Mouse (Mus musculus) forebrain, embryonic 10.5 days (tissue): ENCODE measurements around the gene Plk3. TPM values are rescaled to one million over a fixed set of nuclear protein-coding genes. Genes with fewer than 3 reads are reported as not detected.

ENCODE experiments used
- DNase-seq: peaks from one replicate; pipeline ENCODE4 v3.0.0-alpha.2; 2017; ENCODE audit warnings: low spot score; ENCODE audit errors: extremely low spot score
- H3K27ac ChIP-seq: fragments of 300-500 bp; sonication (generic); 2 replicates; pipeline ENCODE4 v1.5.1; 2016; ENCODE audit warnings: mild to moderate bottlenecking
- H3K27me3 ChIP-seq: fragments of 300-500 bp; sonication (generic); 2 replicates; pipeline ENCODE4 v1.6.1; 2016; ENCODE audit warnings: mild to moderate bottlenecking; ENCODE audit not compliant: poor library complexity, severe bottlenecking
- H3K36me3 ChIP-seq: fragments of 300-500 bp; sonication (generic); replicated peaks from 2 replicates; pipeline ENCODE4 v1.6.1; 2016; ENCODE audit warnings: mild to moderate bottlenecking, moderate library complexity
- H3K4me1 ChIP-seq: fragments of 300-500 bp; sonication (generic); 2 replicates; pipeline ENCODE4 v1.6.1; 2016
- H3K4me3 ChIP-seq: fragments of 300-500 bp; sonication (generic); 2 replicates; pipeline ENCODE4 v1.5.1; 2016; ENCODE audit warnings: mild to moderate bottlenecking, moderate library complexity
- H3K9me3 ChIP-seq: fragments of 300-500 bp; sonication (generic); 2 replicates; pipeline ENCODE4 v1.6.1; 2016; ENCODE audit warnings: mild to moderate bottlenecking, moderate library complexity
- WGBS: fragments of 180-500 bp; shearing (Covaris S2); methylation state at CpG from one replicate; pipeline ENCODE4 v1.1.7; 2016; 5-methylcytosine and 5-hydroxymethylcytosine counted together
- polyA plus RNA-seq: library from polyadenylated mRNA; unstranded; fragments of >200 nt; fragmentation: Nextera tagmentation; extraction: Ambion mirVana; gene quantifications from 2 replicates; pipeline ENCODE4 v1.2.1, GENCODE M21; 2016

The Plk3 gene
- polyA plus RNA-seq, 1 experiment from 2014 or later: 12.8 TPM

DNA sequence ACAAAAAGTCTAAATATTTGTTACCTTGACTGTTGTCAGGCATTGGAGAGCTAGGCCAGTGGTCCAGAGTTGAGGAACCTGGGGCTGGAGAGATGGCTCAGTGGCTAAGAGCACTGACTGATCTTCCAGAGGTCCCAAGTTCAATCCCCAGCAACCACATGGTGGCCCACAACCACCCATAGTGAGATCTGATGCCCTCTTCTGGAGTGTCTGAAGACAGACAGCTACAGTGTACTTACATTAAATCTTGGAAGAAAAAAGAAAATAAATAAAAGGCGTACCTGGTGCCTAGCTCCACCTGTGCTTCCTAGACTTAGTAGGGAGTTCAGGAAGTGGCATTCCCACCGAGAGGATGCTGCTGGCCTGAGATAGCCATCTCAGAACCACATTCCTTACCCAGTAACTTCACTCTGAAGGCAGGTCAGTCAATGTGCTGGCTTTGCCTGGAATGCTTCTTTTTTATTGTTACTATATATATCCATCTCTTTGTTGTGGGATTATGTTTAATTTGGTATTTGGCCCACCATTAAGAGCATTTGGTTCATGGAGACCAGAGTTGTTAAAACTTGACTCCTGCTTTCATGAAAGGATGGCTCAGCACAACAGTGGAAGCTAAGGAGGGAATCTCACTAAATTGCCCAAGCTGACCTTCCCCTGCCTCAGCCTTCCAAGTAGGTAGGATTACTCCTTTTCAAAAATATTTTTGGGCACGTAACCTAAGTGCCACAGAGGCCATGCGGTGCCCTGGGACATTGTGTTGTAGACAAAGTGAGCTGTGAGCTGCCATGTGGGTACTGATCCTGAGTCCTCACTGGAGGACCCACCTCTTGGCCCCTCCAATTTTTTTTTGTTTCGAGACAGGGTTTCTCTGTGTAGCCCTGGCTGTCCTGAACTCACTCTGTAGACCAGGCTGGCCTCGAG lies 15.8 kb upstream of the Plk3 start:
- peaks cover 68% of the 10 kb centered on the region for H3K36me3 ChIP-seq

GRCm38 (mm10) chr4:117148815-117149214 lies 15.1 kb upstream of the Plk3 start:
- Histone ChIP-seq H3K36me3 (peaks cover 61% of the 10 kb centered on the region), H3K4me3 (no peak overlapping the region), H3K4me1 (peaks cover 16% of the 10 kb centered on the region), H3K27me3 (no peaks in the 10 kb centered on the region), H3K9me3 (no peaks in the 10 kb centered on the region), H3K27ac (no peak overlapping the region)
- 79% methylated on average over 24 of the region's 24 CpGs for WGBS
- DNase-seq: no peak

More for the DNA sequence above, 15.8 kb upstream of the Plk3 start:
- H3K27me3 ChIP-seq: no peaks in the 10 kb centered on the region
- no peak overlapping the region for H3K27ac ChIP-seq
- no peaks in the 10 kb centered on the region for H3K9me3 ChIP-seq
- peaks cover 24% of the 10 kb centered on the region for H3K4me1 ChIP-seq
- H3K4me3 ChIP-seq: no peak overlapping the region
- no peak for DNase-seq
- 77% methylated on average over 6 of the region's 6 CpGs for WGBS

DNA sequence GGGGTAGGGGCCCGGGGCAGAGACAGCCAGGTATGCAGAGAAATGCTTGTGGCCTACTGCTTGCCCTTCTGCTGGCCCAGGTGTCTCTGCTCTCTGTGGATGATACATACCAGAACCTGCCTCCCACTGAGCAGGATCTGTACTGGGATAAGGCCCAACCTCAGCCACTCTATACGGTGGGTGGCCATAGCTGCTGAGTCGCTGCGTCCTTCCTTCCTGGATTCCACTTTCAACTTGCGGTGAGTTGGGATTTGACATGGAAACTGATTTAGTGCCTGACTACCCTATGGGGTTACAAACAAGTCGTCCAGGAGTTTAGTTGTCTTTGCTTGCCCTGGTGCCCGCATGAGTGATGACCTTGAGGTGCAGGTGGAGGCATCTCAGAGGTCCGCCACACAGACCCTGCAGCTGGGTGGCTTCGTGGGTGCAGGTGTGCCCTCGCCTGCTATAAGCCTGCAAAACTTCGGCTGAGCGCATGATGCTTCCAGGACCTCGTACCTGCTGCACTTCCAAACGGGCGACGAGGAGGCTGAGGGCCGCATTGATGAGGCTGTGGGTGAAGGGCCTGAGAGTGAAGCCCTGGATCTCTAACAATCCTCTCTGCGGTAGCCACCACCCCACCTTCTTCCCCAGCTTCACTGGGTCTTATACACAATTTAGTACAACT lies 14.4 kb upstream of the Plk3 start:
- peaks cover 10% of the 10 kb centered on the region for H3K4me1 ChIP-seq
- no peak overlapping the region for H3K4me3 ChIP-seq
- H3K9me3 ChIP-seq: no peaks in the 10 kb centered on the region
- DNase-seq: no peak
- WGBS: 90% methylated on average over 18 of the region's 18 CpGs
- no peak overlapping the region for H3K27ac ChIP-seq
- peaks cover 54% of the 10 kb centered on the region for H3K36me3 ChIP-seq
- H3K27me3 ChIP-seq: no peaks in the 10 kb centered on the region

GRCm38 (mm10) chr4:117146176-117146575 lies 12.4 kb upstream of the Plk3 start:
- DNase-seq: peak; percentile 86
- Histone ChIP-seq H3K9me3 (no peaks in the 10 kb centered on the region), H3K4me3 (0 out of 2 replicates have a peak overlapping the region, but pooled peaks have one; percentile 5), H3K4me1 (0 out of 2 replicates have a peak, but pooled peaks cover 4% of the 10 kb centered on the region), H3K27me3 (no peaks in the 10 kb centered on the region), H3K36me3 (peaks cover 36% of the 10 kb centered on the region), H3K27ac (0 out of 2 replicates have a peak overlapping the region, but pooled peaks have one; percentile 44)
- WGBS: 30% methylated on average over 15 of the region's 15 CpGs

DNA sequence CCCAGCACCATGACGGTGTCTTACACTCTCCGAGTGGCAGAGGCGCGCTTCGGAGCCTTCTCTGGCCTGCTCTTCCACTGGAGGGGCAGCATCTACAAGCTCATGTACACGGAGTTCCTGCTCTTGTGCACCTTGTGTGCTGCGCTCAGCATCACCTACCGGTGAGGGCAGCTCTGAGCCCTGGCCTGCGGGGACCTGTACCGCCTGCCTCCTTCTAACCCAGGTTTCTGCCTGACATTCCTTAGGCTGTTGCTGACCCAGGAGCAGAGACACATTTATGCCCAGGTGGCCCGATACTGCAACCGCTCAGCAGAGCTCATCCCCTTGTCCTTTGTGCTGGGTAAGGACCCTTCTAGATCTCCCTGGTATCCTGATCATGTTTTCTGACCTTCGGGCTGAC lies 11.5 kb upstream of the Plk3 start:
- 91% methylated on average over 13 of the region's 13 CpGs for WGBS
- H3K4me3 ChIP-seq: no peak overlapping the region
- no peaks in the 10 kb centered on the region for H3K9me3 ChIP-seq
- no peak for DNase-seq
- no peak overlapping the region for H3K27ac ChIP-seq
- 0 out of 2 replicates have a peak, but pooled peaks cover 4% of the 10 kb centered on the region for H3K4me1 ChIP-seq
- no peaks in the 10 kb centered on the region for H3K27me3 ChIP-seq
- H3K36me3 ChIP-seq: peaks cover 26% of the 10 kb centered on the region

GRCm38 (mm10) chr4:117143023-117143422 lies 9.3 kb upstream of the Plk3 start:
- no peak overlapping the region for H3K27ac ChIP-seq
- no peak overlapping the region for H3K4me3 ChIP-seq
- no peak for DNase-seq
- peaks cover 4% of the 10 kb centered on the region for H3K36me3 ChIP-seq
- no peaks in the 10 kb centered on the region for H3K27me3 ChIP-seq
- no peaks in the 10 kb centered on the region for H3K9me3 ChIP-seq
- H3K4me1 ChIP-seq: peaks cover 14% of the 10 kb centered on the region
- 75% methylated on average over 7 of the region's 7 CpGs for WGBS

- Histone ChIP-seq H3K27ac (no peak overlapping the region), H3K36me3 (no peaks in the 10 kb centered on the region), H3K4me1 (peaks cover 20% of the 10 kb centered on the region), H3K27me3 (peaks cover 7% of the 10 kb centered on the region; the same call in 1 of the 2 replicates), H3K9me3 (no peaks in the 10 kb centered on the region), H3K4me3 (no peak overlapping the region)
- 45% methylated on average over 4 of the region's 4 CpGs for WGBS
- no peak for DNase-seq
Measured at GRCm38 (mm10) chr4:117140613-117141012, 6.8 kb upstream of the Plk3 start.

DNA sequence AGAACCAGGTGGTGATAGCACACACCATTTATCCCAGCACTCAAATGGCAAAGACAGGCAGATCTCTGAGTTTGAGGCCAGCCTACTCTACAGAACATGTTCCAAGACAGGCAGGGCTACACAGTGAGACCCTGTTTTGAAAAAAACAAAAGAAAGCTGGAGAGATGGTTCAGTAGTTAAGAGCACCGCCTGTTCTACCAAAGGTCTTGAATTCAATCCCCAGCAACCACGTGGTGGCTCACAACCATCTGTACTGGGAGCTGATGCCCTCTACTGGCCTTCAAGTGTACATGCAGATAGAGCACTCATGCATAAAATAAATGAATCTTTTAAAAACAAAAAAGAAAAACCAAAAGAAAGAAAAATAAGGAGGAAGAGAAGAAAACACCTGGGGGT lies 5.5 kb upstream of the Plk3 start:
- peak overlapping the region; percentile 48; the same call in 1 of the 2 replicates for H3K27ac ChIP-seq
- no peak for DNase-seq
- WGBS: 3% methylated on average over 2 of the region's 2 CpGs
- H3K4me3 ChIP-seq: no peak overlapping the region
- H3K4me1 ChIP-seq: peaks cover 32% of the 10 kb centered on the region
- peaks cover 11% of the 10 kb centered on the region; the same call in 1 of the 2 replicates for H3K27me3 ChIP-seq
- no peaks in the 10 kb centered on the region for H3K9me3 ChIP-seq
- H3K36me3 ChIP-seq: no peaks in the 10 kb centered on the region

DNA sequence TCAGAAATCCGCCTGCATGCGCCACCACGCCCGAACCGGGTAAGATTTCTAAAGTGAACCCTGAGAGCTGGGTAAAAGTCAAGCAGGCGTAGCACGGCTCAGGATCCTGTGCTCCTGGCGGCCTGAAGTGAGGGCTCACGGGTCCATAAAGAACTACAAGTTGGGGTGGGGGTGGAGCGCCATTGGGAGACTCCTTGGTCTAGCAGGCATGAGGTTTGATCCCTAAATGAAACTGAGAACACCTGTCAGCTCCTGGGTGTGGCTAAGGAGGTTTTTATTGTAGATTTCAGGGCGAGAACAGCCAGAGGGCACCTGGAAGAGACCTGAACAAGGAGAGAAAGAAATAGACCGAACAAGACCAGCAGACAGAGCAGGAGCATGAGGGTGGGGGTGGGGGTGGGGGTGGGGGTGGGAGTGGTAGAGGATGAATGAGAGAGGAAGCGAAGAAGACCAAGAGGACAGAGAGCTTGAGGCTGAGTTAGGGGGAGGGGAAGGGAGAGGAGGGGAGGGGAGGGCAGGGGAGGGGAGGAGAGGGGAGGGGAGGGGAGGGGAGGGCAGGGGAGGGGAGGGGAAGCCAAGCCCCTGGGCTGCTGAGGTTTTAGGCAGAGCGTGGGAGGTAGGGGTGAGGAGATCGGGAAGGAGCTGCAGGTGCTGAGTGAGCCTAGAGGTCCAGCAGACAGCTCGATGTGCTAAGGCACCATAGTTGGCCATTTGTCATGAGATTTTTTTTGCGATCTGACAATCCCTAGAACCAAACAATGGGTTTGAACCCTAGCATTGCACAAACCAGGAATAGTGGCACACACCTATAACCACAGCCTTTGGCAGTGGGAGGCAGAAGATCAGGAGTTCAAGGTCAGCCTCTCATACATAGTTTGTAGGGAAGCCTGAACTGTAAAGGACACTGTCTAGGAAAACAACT lies 4.8 kb upstream of the Plk3 start:
- DNase-seq: no peak
- Histone ChIP-seq H3K36me3 (no peaks in the 10 kb centered on the region), H3K4me1 (peaks cover 37% of the 10 kb centered on the region), H3K9me3 (no peaks in the 10 kb centered on the region), H3K27me3 (peaks cover 11% of the 10 kb centered on the region), H3K4me3 (no peak overlapping the region), H3K27ac (peak overlapping the region; percentile 48; the same call in 1 of the 2 replicates)
- WGBS: 76% methylated on average over 16 of the region's 17 CpGs

DNA sequence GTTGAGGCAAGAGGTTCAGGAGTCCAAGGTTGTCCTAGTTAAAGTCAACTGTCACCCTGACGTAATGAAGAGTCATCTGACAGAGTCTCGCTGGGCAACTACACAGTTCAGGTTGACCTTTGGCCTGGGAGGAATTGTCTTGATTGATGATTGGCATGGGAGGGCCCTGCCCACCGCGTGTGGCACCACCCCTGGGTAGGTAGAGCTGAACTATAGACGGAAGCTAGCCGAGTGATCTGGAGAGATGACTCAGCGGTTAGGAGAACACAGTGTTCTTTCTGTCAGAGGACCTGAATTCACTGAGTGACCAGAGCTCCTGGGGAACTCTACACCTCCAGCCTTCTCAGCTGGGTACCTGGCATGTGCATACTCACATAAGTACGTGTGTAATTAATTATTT lies 2.3 kb upstream of the Plk3 start:
- Histone ChIP-seq H3K27me3 (peaks cover 36% of the 10 kb centered on the region), H3K36me3 (no peaks in the 10 kb centered on the region), H3K9me3 (no peaks in the 10 kb centered on the region), H3K27ac (no peak overlapping the region), H3K4me1 (peaks cover 62% of the 10 kb centered on the region), H3K4me3 (no peak overlapping the region)
- no peak for DNase-seq
- WGBS: 32% methylated on average over 8 of the region's 8 CpGs

DNA sequence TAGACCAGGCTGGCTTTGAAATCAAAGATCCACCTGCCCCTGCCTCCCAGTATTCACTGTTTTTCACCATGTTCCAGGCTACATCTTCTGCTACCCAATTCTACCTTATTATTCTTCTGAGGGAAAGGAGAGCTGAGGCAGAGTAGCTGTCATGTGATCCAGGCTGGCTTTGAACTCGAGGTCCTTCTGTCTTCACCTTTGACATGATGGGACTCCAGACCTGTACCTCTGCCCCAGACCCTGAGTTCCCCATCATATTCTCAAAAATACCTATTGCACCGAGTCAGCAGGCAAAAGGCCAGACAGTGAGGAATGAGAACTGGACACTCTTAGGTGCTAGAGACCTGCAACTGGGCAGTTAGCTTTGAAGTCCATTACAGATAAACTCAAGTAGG lies 835 bp upstream of the Plk3 start:
- no peaks in the 10 kb centered on the region for H3K9me3 ChIP-seq
- DNase-seq: no peak
- H3K4me1 ChIP-seq: peaks cover 76% of the 10 kb centered on the region
- peaks cover 50% of the 10 kb centered on the region for H3K27me3 ChIP-seq
- peaks cover 10% of the 10 kb centered on the region for H3K36me3 ChIP-seq
- H3K27ac ChIP-seq: peak overlapping the region; percentile 86; the same call in 1 of the 2 replicates
- peak overlapping the region; percentile 92; the same call in 1 of the 2 replicates for H3K4me3 ChIP-seq
- 34% methylated on average over 2 of the region's 2 CpGs for WGBS

GRCm38 (mm10) chr4:117133366-117133796 lies 382 bp downstream of the Plk3 start:
- H3K9me3 ChIP-seq: no peaks in the 10 kb centered on the region
- peak overlapping the region; percentile 92 for H3K4me3 ChIP-seq
- peaks cover 22% of the 10 kb centered on the region for H3K36me3 ChIP-seq
- peak; percentile 52 for DNase-seq
- H3K27ac ChIP-seq: peak overlapping the region; percentile 86
- H3K4me1 ChIP-seq: peaks cover 67% of the 10 kb centered on the region
- peaks cover 61% of the 10 kb centered on the region for H3K27me3 ChIP-seq
- 1% methylated on average over 42 of the region's 42 CpGs for WGBS
